In genomic region chr7:44548497-44549087, GRCm38 (mm10) we compare ENCODE assay signal across 8 mouse cellular contexts. TPM values are rescaled to one million over a fixed set of nuclear protein-coding genes. Genes with fewer than 3 reads are reported as not detected.
A peak's percentile ranks its signal among the peaks of the same experiment; 100 is the strongest.
DNase-seq lines count a peak whose midpoint lies in the region; ATAC-seq lines count a peak whose summit lies in the region.

Gene Pold1 (minus strand): TSS chr7:44548849.

- peaks cover 28% of the 10 kb centered on the region for H3K36me3 ChIP-seq in hindbrain, embryonic 14.5 days (replicated peaks; ENCODE audit: control insufficient read depth, insufficient read depth)

- ATAC-seq in hindbrain, embryonic 14.5 days (ENCODE audit: low FRiP score), result peak; percentile 90

- peaks cover 14% of the 10 kb centered on the region for H3K4me1 ChIP-seq in hindbrain, embryonic 14.5 days (replicated peaks; ENCODE audit: control insufficient read depth, insufficient read depth, low read length)

- H3K27ac ChIP-seq in hindbrain, embryonic 14.5 days, result peak within 1 kb of the TSS; percentile 28; the same call in 1 of the 2 replicates

- DNase-seq in R1 (ENCODE audit: low read depth, low spot score), result peak; percentile 100
- DNase-seq in cerebellum, postnatal 25 days, result peak; percentile 99
- DNase-seq in frontal cortex, postnatal 25 days (ENCODE audit: low spot score in 2 of 2), result peak; percentile 97 to 100
- DNase-seq in hindbrain, embryonic 14.5 days (ENCODE audit: low spot score), result peak; percentile 98
- DNase-seq in layer of hippocampus, postnatal 36 days, result peak; percentile 99
- peak; percentile 100 for DNase-seq in lung, postnatal 36 days
- peak; percentile 99 for DNase-seq in retina, postnatal 1 day
- peak; percentile 99 to 100 for DNase-seq in urinary bladder, adult 18-20 months (ENCODE audit: low spot score in 2 of 2)

- H3K27me3 ChIP-seq in hindbrain, embryonic 14.5 days (ENCODE audit: control insufficient read depth, insufficient read depth, low read length), result no peaks in the 10 kb centered on the region

- H3K4me3 ChIP-seq in hindbrain, embryonic 14.5 days (replicated peaks; ENCODE audit: low read length), result peak within 1 kb of the TSS; percentile 43

- under 1% methylated on average over 43 of the region's 43 CpGs for WGBS in hindbrain, embryonic 14.5 days

- H3K9ac ChIP-seq in hindbrain, embryonic 14.5 days, result peak within 1 kb of the TSS; percentile 52

- peak within 1 kb of the TSS; percentile 83 for H3K4me2 ChIP-seq in hindbrain, embryonic 14.5 days (replicated peaks)

- H3K9me3 ChIP-seq in hindbrain, embryonic 14.5 days (ENCODE audit: control insufficient read depth, low read length), result no peaks in the 10 kb centered on the region

RNA-seq across cellular contexts. Expression of gene Pold1, which starts in this region (rescaled TPM):
- polyA plus RNA-seq in hindbrain, embryonic 14.5 days (2014; fragmentation: Nextera tagmentation; extraction: Ambion mirVana), result 14.0 and 17.9 TPM in 2 replicates
- 1 to 10 TPM; 6.2 to 8.7 TPM for total RNA-seq in layer of hippocampus, postnatal 36 days (2021)

Comparison
In these comparisons a context has a peak if more than half of its experiments do, and no peak if none do; other contexts are left out.
1. Peak in every context shown above with its lines: DNase-seq, ATAC-seq, H3K4me3 ChIP-seq and H3K27ac ChIP-seq.